Mouse (Mus musculus) thymus, postnatal 10 days (tissue): ENCODE results near the gene Arntl.
A peak's percentile ranks its signal among the peaks of the same experiment; 100 is the strongest.

Experiments
- DNase-seq, 2 experiments: peaks; one replicate each; pipeline ENCODE4 v3.0.0; 2021; ENCODE audit warnings: low spot score in 2 of 2

Arntl gene

DNA sequence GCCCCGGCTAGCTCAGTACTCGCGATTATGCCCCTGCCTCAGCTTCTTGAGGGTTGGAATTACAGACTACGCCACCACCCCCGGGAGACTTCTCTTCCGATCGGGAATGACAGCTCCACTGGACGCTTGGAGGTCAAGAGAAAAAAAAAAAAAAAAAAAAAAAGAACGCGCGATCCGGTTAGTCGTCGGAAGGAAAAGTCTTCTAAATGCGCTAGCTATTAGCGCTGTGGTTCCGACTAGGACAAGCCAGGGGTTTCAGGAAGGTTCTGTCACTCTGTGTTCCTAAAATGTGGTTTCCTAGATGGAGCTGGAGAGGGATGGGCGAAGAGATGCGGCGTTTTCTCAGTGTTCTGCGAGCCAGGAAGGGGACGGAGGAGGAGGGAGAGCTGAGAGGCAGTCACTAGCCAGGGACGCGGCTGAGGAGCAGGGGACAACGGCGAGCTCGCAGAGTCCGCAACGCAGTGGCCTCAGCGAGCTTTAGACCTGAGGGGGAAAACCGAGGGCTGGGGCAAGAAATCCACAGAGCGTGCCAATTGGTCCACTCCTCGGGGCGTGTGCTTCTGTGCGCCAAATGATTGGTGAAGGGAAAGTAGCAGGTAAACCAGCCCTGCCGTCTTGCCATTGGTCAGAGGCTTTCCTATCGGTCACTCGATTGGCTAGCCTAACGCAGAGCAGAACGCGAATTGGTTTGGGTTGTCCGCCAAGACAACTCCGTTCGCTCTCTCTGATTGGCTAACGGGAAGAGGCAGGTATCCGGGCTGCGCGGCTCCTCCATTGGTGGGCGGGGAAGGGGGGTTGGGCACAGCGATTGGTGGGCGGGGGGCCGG lies at the start of gene Arntl:
Gene Arntl (plus strand): TSS at position 822 of the 827 bp plus-strand sequence.
- DNase-seq, result peak; percentile 91 to 93

DNA sequence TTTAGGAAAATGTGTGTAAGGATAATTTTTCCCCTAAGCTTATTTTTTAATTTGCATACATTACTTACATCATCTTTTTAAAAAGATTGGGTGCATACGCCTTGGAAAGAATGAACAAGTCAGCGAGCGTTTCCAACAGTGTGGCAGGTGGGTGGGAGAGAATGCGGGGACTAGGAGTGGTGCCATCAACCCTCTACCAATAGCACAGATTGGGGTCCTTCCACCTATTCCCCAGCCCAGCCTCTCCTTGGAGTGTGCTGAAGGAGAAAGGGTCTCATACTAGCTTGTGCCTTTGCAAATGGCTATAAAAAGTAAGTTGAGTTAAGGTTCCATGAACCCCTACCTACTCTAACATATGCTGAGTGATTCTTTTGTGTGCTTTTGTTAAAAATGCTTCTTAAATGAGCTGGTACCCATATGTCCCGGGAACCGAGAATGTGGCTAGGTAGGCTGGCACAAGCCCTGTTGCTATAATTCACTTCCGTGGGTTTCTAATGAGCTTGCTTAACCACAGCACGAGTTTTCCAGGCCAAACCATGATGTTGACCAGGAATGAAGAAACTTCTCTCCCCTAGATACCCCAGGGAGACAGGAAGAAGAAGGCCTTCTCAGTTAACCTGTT lies 46.1 kb upstream of the Arntl start:
- DNase-seq, result no peak

DNA sequence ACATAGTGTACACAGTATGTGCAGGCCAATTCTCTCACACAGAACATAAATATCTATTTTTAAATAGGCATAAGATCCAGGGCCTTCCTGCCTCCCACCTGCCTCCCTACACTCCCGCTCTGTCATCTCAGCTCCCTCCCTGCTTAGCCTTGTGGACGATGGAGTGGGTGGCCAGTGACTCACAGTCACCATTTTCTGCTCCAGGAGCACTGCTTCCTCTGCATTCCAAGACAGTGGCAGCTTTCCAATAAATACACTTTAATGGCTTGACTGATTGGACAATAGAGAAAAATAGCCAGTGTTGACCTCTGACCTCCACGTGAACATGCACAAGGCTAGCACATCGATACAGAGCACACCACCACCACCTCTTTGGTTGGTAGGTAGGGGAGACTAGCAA lies 42.5 kb upstream of the Arntl start:
- DNase-seq, result no peak

DNA sequence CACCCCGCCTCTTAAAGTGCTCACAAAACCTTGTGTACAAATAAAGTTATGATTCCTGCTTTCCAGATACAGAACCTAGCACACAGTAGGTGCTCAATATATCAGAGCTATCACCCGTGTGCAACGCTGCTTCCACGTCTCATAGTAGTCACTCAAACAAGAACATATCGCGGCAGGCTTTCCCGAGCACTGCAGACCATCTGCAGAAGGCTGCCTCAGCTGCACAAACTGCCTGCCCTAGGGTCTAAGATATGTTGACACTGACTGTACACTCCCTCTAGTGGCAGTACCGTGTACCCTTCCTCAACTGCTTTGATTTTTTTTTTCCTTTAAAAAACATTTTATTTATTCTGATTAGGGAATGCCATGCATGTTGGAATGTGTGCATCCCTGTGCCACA lies 40.2 kb upstream of the Arntl start:
- peak; percentile 29 to 58 for DNase-seq

DNA sequence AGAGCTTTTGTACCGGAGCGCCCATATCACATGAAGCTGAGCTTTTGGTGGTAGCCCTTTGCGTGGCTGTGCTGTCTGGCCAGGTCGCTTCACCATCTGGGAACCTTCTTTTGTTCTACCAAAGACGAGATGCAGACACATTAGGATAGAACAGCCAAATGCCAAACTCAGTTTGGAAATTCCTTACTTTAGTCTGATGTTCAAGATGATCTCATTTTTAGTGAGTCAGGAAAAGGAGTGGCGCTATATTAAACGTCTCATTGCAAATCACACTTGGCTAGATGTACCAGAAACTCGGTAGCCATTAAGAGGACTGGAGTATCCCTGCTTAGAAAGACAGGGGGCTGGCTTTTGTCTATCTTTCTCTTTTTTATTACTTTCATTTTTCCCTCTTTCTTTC lies 38.7 kb upstream of the Arntl start:
- no peak for DNase-seq

DNA sequence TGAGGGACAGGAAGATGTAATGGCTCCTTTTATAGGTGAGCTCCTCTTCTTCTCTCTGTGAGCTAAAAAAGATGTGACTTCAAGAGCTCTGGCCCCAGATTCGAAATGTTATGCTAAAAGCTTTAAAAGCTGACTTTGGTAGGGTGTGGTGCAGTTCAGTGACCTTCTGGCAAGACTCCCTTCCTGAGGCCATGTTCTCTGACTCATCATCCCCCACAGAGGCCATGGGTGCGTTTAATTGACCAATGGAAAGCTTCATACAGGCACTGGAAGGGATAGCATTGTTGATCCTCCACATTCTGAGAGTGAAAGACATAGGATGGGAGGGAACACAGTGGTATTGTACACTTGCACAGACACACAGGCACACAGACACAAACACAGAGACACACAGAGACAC lies 34.8 kb upstream of the Arntl start:
- no peak for DNase-seq

DNA sequence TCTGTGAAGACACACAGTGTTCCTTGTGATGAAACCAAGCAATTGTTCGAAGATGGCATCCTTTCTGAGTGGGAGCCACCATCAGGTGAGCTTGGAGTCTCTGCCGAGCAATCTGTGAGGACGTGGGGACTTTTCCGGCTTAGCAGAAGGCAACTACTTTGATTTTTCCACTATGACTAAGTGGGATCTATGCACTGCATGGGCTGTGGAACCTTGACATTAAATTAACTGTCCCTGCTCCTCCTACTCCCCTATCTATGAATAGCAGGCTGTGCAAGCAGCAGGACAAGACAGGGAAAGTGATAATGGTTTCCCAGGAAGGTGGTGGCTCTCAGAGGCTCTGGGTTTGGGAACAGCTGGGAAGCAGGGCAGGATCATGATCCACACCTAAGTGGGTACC lies 31.8 kb upstream of the Arntl start:
- no peak for DNase-seq

DNA sequence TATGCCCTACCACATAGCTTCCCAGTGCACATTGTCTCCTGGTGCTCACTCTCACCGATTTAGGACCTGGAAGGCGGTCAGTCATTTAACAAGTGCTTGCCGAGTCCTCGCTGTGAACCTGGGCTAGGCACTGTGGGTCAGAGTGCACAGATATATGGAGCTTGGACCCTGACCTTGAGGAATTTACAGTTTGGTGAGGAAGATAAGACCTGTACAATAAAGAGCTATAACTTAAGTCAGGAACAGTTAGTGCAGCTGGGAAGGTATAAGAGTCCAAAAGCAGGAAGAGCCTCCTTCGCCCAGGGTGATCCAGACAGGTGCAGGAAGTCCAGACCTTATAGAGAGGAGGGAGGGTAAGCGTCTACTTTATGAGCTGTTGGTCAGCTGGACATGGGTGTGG lies 29.2 kb upstream of the Arntl start:
- no peak for DNase-seq

DNA sequence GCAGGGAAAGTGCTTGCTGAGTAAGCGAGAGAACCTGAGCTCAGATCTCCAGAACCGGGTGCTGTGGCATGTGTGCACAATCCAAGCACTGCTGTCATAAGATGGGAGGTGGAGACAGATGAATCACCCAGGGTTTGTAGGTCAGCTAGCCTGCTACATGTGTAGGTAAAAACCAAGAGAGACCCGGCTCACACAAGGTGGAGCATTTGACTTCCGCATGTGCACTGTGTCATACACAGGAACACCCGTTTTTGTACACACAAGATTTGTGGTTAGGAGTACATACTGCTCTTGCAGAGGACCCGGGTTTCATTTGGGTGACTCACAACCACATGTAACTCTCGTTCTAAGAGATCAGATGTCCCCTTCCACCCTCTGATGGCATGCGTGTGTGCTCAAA lies 23.5 kb upstream of the Arntl start:
- DNase-seq, result no peak

DNA sequence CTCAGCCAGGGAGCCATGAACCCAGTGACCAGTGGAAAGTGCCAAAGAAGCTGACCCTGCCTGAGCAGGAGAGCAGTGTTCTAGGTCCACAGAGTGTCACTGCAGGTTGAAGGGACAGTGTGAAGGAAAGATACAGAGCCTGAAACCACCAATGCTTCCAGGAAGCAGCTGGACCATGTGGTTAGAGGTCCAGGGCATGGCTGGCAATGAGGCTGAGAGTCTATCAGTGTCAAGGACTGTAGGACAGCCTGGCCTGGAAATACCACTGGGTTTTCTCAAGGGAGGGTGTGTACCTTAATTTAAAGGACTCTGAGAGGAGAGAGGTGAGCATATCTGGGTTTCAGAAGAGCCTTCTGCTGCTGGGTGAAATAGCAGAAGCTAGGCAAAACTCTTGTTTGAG lies 22.2 kb upstream of the Arntl start:
- DNase-seq, result no peak

DNA sequence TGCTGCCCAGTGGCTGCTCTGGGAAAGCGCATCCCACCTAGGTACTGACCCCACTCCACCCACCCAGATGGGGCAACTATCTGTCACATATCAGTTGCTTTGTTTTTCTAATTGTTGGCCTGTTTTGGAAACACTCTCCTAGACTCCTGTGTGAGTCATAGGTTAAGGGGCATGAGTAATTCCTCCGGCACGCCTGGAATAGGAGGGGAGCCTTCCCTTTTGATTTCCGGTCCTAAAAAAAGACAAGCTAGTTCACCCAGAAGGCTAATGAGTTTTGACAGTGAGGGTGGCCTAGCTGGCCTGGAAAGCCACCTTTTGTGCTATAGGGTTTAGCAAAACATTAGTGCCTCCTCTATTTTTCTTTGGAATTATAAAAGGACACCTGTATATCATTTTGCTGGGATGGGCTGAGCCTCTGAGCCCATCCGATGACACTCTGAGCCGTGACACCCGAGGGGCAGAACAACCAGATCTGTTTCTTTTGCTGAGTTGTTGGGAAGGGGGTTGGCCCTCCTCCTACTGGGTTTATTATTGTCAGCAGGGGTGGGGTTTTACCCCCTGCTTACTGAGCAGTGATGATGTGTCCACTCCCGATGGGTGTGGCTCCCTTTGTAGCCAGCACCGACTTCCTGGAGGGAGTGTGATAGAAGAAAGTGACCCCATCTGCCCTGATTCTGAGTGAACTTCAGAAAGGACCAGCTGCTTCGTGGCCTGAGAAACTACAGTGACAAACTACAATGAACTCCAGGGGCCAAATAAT lies 21.0 kb upstream of the Arntl start:
- DNase-seq, result no peak

DNA sequence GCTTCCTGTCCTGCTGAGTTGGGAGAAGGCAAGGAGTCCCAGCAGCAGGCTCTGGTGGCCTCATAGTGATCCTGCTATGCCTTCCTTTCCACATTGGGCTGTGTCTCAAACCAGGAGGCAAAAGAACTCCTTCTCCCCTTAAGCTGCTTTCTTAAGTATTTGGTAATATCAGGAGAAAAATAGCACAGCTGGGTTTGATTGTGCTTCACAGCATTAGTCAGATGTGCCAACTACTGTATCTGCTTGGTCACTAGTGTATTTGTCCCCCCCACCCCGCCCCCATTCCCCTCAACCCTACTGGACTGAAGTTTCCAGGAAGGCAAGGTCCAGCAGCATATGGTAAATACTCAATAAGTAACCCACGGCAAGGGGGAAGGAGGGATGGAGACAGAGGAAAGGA lies 19.2 kb upstream of the Arntl start:
- DNase-seq, result no peak

DNA sequence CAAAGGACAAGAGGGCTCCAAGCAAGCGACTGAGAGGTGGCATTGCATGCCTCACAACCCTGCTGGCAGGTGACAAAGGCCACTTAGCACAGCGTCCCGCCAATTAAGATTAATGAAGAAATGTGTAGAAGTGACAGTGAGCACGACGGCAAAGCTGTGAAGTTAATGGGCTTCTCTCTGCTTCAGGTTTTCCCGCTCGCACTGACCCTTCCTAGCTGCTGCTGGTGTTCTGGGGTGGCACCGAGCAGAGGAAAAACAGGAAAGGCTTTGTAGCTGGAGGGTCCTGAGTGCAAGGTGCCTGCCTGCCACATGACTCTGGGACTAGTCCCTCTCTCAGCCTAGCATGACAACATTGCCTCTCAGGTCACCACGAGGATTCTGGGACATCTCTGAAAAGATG lies 18.7 kb upstream of the Arntl start:
- DNase-seq, result no peak

DNA sequence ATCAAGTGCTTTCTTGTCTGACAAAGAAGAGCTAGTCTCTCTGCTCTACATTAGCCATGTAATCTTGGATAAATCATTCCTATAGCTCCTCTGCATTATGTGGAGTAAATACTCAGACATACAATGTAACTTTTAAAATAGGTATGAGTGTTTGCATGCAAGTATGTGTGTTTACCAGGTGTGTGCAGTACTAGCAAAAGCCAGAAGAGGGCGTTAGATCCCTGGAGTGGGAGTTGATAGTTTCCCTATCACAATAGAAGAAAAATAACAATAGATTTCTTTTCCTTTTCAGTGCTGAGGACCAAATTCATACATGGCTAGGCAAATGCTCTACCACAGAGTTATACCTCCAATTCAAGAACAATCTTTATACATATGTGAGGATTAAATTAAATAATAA lies 15.5 kb upstream of the Arntl start:
- DNase-seq, result no peak

DNA sequence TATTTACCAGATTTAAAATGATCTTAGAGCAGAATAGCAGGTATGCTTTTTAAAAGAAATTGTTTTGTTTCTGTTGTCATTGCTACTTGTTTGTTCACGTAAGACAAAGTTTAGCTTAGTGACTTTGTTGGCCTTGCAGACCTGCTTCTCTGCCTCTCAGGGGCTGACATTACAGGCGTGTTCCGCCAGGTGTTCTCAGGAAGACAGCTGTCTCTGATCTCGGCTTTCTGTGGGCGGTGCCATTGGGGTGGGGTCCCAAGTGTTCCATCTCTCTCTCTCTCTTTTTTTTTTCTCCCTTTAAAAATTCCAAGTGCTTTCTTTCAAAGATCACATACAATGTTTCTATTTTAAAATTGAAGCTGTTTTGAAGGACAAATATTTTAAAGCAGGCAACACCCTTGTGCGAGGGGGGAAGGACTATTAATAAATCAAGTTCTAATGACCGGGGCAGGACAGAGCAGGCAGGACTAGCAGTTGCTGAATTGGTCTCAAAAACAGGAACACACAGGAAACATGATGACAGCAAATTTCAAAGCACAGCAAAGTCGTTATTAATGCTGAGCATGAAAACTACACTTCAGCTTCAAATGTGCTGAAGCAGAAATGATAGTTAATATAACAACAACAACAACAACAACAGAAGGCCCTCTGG lies 14.4 kb upstream of the Arntl start:
- peak; percentile 34 to 48 for DNase-seq

DNA sequence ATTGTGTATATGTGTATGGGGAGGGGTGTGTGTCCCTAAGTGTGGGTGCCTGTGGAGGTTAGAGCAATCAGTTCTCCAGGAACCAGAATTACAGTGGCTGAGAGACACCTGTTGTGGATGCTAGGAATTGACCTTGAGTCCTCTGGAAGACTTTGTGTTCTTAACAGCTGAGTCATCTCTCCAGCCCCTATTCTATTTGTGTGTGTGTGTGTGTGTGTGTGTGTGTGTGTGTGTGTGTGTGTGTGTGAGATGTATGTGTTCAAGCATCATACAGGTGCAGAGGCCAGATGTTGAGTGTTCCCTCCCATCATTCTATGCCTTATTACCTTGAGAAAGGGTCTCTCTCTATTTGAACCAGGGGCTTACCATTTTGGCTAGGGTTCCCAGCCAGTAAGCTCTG lies 13.4 kb upstream of the Arntl start:
- DNase-seq, result no peak

DNA sequence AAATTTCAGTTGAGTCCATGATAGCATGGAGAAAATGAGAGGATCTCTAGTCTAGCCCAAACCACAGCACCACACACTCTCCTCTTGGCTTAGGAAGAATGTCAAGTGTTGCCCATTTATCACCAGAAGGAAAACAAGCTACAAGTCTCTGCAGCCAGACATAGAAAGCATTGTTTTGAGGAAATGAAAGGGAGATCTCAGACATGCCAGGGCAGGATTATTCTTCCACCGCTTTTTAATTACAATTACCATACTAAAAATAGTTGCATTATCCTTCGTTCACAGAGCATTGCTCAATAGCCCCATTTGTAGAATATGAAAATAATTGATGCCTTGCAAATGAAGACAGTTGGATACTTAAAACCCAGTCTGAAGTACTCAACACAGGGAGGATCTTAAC lies 12.0 kb upstream of the Arntl start:
- no peak for DNase-seq

DNA sequence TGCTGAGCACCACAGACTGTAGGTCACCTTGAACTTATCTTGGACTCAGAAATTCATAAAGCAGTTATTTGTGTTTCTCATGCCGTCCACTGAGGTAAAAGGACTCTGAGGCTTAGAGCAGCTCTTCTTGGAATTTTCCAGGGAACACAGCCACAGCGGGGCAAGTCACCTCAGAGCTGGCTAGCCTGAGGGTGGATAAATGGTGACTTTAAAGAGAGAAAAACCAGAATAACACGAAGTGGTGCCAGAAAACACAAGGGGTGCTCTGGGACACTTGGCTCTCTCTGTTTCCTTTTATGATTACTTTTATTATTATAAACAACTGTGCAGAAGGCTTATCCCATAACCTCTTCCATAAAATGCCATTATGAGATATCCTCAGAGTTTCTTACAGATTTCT lies 11.1 kb upstream of the Arntl start:
- DNase-seq, result no peak

DNA sequence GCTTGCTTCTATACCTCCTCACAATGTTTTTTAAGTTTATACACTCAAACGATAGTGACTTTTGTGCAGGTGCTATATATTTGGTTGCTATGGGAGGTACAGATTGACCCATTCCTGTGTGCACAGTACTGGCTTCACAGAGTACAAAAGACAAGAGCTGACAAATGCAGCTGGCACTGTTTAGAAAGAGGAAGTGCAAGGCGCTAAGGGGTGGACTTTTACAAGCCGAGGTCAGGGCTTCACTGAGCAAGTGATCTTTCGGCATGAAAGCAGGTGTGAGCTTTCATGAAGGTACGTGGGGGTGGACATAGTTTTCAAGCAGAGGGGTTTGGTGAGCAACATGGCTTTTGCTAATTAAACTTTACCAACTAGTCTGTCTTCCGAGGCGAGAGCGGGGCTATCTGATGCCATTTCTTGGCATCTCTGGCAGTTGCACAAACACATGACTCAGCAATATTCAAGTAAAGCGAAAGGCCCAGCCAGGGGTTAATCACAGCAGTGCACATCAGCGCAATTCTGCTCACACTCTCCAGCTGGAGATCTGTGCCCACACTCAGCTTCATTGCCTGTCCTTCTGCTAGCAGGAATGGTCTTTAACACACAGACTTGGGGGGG lies 10.0 kb upstream of the Arntl start:
- DNase-seq, result no peak

DNA sequence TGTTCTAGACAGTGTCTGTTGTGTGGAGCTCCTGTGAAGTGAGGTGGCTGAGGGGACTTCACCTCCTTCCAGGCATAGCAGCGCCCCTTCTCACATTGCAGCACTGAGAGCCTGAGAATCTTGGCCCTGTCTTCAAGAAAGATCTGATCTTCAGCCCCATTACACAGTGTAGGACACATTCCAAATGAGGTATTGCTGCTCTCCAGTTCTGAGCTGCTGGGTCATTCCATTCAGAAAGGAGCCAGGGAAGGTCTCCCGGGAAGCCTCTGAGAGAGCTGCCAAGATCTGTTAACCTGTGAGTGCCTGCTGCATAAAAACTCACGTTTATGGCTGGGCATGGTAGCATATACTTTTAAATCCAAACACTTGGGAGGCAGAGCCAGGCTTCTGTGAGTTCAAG lies 5.7 kb upstream of the Arntl start:
- DNase-seq, result no peak

DNA sequence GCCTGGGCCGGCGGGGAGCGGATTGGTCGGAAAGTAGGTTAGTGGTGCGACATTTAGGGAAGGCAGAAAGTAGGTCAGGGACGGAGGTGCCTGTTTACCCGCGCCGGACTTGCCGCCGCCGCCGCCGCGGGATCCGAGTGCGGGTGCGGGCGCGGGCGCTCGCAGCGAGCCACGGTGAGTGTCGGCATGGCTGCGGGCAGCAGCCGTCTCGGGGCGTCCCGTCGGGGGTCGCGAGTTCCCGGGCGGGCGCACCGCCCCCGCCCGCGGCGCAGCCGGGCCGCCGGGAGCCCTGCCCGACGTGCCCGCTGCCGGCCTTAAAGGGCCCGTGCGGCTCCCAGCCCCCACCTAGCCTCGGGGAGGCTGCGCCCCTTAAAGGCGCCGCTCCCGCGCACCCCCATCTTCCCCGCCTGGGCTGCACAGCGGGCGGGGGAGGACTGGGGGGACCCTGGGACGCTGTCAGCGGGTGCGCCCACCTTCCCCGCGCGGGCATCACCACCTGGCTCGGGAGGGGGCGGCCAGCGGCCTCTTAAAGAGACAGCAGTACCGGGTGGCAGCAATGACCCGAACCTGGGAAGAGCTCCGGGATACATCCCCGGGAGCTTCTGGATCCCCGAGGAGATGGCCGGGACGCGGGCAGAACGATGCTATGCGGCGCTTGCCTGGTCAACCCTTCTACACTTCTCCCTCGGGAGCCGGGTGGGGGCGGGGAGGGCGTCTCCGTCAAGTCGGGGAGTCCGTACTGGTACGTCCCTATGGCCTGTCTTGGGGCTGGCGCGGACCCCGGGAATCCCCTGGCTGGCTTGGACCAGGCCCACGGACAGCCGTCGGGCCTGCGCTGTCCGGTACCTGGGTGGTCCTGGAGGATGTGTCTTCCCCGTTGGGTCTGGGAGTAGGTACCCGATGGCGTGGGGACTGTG lies 464 bp downstream of the Arntl start:
- DNase-seq, result peak; percentile 63 to 68
